Mouse (Mus musculus) ES-E14 (cell line): ENCODE data around the gene F2rl1.

Experiments used
- ZC3H11A ChIP-seq: IDR thresholded peaks from 2 replicates; pipeline ENCODE4 v1.6.1; 2012; ENCODE audit warnings: low read depth, mild to moderate bottlenecking, inconsistent platforms, low read length, borderline replicate concordance
- ZNF384 ChIP-seq: IDR thresholded peaks from 2 replicates; pipeline ENCODE4 v1.6.1; 2012; ENCODE audit warnings: low read depth, low read length, inconsistent platforms

GRCm38 (mm10) chr13:95538021-95538420 lies 13.0 kb upstream of the F2rl1 start:
- TF ChIP-seq ZNF384 (no peak), ZC3H11A (no peak)
